Mouse (Mus musculus) urinary bladder, adult 18-20 months (tissue): ENCODE data around the gene Pdzd2.

Experiments
- DNase-seq, 2 experiments: peaks; one replicate each; pipeline ENCODE4 v3.0.0; 2022; ENCODE audit warnings: low spot score in 2 of 2, mixed read lengths in 2 of 2

Gene Pdzd2

DNA sequence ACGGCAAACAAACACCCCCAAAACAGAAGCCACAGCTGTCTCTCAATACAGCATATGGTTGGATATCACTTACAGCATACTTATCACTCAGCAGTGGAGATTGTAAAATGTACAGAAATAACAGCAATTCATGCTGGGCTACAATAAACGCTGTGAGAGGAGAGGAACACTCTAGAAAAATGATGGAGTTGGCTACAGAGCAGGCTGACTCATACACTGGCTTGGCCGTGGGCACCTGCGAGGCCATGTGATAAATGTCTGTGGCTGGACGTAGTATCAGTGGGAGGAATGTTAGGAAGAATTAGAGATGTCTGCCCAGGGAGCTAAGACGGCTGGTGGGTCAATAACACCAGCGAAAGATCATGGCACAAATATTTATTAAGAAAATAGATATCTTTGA is 308.0 kb downstream of the Pdzd2 start:
- DNase-seq, result peak in 1 of 2 experiments; percentile 46

DNA sequence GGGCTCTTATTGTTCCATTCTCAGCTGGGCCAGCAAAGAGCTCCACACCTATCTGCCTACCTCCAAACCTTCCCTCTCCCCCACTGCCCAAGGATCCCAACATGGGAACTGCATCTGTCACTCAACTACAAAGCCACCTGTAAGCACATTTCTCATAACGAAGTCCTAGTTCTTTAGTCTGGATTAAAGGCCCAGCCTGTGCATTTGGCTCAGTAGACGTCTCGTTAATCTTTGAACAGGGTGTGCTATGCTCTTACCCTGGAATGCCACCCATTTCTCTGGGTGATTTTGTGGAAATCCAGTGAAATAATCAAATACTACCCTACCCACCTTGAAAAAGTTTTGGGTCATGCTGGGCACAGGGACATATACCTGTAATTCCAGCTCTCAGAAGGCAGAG is 308.5 kb downstream of the Pdzd2 start:
- no peak for DNase-seq

DNA sequence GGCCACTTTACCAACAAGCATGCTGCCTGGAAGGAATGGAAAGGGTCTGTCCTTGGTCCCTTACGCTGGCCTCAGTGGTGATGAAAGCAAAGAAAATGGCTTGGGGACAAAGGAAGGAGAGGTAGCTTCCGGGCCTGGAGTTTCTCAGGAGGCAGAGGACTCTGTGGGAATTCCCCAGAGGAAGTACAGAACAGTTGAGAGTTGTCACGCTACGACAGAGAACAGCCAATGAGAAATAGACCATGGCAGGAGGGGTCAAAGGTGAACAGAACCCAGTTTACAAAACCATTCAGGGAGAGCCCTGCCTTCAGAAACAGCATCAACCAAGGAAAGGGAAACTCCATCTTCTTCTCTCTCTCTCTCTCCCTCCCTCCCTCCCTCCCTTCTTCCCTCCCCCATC is 309.1 kb downstream of the Pdzd2 start:
- DNase-seq, result no peak

DNA sequence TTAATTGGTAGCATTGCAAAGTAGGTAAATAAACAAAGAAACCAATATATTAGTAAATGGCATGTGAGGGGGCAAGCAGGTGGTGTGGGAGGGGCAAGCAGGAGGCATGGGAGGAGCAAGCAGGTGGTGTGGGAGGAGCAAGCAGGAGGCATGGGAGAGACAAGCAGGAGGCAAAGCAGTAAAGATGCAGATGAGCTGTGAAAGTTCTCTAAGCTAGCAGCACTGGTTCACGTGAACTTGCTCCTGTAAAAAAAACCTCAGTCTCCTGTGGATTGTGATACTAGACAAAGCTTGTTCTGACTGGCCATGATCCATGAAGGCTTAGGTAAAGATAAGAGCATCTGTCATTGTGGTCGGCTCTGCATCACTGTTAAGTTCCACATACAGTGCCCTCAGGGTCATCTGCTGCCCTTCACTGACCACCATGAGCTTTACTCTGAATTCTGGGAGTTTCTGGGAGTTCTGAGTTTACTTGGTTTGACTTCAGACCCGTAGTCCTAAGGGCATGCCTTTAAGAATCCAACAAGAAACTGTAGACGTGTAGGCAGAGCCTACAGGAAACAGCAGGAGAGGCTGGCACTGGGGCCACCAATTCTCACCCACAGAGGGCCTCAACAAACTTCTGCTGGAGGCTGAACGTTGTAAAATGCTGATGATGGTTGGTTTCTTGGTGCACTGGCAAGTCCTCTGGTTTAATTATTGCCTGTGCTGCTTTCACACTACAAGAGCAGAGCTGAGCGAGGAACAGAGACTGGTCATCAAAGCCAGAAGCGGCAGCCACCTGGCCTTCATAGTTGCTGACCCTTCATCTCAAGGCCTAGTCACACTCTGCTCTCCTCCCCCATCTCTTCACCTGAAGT is 309.9 kb downstream of the Pdzd2 start:
- no peak for DNase-seq

DNA sequence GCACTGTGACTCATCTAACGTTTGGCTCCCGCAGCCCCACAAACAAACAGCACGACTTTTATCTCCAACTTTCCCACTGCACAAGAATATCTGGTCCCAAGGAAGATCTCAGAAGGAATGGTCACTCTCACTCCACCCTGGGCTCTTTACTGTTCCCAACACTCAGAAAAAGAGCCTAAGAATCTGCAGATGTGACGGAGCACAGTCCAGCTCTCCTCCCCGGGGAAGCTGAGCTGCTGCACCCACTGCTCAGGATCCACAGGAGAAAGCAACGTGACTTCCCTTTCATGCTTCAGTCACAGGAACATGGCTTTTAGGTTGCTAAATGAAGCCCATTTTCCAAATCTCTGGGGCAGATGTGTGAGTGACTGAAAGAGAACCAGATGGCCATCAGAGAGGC is 311.9 kb downstream of the Pdzd2 start:
- DNase-seq, result no peak

DNA sequence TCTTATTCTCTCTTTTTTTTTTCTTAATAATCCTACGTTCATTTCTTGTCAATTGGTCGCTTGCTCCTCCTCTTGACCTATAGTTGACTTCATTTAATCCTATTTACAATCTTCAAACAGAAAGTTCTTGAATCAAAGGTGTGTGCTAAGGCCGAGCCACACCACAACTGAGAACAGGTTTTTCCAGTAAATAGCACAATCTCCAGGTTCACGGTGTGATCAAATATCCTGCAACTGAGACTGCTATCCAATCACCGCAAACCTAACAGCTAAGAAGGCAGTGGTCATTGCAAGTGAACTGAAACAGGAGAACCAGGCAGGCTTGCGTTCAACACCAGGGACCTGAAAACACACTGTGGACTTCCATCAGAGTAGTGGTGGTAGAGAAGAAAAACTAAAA is 313.4 kb downstream of the Pdzd2 start:
- peak in 1 of 2 experiments; percentile 33 for DNase-seq

DNA sequence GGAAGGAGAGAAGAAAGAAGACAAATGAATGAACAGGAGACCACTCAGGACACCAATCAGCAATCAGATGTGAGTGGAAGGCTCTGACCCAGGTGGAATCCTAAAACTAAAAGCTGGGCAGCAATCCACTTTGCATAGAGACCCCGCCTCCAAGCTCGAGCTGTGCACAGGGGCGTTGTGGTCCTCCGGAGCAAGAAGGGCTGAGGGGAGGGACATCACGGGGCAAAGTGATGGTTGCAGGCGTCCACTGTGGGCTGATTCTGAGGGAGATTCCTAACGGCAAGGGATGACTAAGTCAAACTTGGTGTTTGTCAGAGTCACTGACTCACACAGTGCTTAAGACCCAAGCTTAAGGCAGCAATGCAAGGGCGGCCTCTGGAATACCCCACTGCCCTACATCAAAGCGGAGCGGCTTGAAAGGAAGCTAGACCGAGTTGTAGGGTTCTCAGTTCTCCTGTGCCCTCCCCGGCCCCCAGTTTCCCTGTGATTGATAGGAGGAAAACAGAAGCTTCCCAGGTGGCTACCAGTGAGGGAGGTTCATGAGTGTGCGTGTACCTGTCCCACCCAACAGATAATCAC is 314.6 kb downstream of the Pdzd2 start:
- no peak for DNase-seq

DNA sequence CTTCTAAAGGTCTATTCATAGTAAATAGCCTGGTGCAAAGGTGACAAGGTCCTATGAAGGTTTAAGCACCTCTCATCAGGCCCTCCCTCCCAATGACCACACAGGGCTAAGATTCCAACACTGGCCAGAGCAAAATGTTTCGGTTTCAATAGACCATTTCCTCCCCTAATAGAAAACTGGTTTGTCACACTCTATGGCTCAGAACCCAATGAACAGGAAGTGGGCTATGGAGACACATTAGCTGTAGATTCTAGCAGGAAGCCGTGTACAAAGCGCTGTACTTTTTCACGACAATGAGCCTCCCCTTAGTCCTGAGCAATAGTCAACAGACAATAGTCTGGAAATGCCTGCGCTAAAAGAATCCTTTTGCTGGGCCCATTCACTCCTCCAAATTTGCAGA is 315.5 kb downstream of the Pdzd2 start:
- DNase-seq, result no peak

DNA sequence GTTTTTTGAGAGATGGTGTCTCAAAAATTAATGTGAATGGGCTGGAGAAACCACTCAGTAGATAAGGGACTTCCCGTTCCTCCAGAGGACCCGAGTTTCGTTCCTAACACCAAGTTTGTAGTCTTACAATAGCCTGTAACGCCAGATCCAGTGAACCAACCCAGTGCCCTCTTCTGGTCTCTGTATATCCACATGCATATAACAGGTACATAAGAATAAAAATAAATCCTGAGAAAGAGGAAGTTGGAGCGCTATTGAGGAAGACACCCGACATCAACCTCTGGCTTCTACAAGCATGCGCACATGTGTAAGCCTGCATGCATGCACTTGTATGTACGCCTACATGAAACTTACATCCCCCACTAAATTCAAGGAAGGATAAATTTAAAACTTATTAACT is 318.8 kb downstream of the Pdzd2 start:
- DNase-seq, result no peak

DNA sequence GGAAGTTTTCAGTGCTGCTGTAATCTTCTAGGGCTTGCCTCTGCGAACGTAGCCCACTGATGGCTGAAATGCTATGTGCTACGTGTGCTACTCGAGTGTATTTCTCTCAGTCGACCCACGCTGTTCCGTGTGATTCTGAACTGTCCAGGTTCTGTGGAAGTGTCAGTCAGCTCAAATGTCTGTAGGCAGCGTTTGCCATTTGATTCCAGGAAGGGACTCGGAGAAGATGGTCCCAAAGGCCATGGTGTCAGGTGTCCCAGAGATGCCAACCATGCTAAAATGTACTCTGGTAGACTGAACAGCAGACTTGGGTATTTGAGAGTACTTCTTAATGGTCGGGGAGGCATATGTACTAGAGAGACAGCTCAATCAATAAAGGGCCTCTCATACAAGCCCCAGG is 319.3 kb downstream of the Pdzd2 start:
- no peak for DNase-seq

DNA sequence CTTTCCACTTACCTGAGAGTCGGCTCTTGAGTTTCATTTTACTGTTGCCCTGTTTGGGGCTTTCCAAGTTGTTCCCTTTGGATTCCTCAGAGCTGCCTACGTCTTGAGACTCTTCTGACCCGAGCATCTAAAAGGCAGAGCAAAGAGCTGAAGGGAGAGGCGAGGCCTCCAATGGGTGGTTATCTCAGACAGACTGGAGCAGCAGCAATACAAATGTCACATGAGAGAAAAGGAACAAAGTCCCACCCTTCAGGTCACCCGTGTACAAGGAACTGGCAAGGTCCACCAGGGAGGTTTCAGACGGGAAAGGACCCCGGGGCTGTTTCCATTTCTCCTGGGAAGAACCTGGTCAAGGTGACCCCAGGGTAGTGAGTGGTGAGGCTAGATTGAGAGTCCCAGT is 320.3 kb downstream of the Pdzd2 start:
- no peak for DNase-seq

DNA sequence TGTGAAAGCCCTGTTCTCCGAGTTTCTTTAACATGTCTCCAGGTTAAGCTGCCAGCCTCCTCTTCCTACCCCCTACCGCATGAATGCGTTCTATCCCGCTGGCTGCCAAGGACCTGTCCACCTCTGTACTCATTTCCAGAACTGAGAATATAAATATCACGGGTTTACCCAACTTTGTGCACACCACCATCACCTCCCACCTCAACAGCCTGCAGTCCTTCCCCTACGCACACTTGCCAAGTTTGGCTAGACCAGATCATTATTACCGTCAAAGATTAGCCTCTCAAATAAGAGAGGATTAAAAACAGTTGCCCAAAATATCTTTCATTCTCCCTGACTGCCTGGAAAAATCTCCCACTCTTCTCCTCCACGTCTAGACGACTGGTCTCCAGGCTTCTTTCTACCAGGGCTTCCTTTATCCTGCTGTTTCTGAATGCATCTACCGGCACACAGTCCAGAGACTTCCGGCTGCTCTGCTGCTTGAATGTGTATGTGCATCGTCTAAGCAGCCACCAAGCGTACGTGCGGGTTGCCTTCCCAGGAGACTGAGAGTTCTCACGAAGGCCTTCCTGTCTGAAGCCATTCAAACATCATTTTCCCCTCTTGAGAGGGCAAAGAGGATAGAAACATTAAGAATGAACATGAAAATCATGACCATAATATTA is 324.1 kb downstream of the Pdzd2 start:
- no peak for DNase-seq

DNA sequence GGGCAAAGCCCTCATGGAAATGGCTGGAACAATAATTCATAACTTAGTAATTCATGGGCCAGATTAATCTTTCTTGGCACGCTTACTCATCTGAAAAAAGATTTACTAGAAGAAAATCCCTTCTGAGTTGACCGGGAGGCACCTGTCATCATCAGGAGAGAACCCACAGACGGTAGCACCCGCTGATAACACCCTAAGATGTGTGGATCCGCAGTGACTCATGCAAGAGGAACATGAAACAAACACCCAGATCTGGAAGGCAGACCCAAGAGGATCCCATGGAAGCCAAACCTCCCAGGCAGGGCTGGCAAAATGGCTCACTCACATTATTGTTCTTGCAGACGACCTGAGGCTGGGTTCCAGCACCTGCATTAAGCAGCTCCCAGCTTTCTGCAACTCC is 325.0 kb downstream of the Pdzd2 start:
- peak in 1 of 2 experiments; percentile 52 for DNase-seq

DNA sequence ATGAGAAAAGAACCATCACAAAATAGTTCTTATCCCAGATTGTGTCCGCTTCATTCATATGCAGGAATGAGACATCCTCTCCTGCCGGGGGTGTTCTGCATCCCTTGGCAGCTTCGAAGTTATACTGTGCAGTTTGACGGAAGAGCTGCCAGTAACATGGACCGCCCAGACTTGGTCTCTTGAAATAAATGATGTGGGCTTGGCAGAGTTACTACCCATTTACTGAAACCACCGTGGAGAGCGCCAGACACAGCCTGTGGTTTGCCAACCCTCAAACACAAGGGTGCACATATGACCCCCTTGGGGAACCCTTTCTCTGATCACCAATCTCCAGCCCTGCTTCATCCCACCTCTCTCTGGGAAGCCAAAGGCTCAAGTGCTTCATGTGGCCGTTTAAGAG is 331.5 kb downstream of the Pdzd2 start:
- DNase-seq, result no peak

DNA sequence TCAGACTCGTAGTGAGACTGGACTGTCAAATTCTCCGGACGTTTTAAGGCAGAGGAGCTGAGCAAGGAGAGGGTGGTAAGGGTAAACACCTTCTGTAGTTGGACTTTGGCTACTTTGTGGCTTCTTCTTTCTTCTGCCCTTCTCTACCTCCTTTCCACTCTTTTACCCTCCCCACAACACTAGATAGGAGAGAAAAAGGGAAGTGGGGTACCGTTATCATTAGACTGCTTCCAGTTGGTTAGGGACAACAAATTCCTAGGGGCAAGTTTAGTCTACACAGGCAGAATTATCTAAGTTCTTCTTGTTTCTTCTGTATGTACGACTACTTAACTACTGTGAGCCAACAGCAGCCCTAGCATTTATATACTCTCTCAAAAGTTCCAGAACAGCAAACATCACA is 334.1 kb downstream of the Pdzd2 start:
- no peak for DNase-seq

DNA sequence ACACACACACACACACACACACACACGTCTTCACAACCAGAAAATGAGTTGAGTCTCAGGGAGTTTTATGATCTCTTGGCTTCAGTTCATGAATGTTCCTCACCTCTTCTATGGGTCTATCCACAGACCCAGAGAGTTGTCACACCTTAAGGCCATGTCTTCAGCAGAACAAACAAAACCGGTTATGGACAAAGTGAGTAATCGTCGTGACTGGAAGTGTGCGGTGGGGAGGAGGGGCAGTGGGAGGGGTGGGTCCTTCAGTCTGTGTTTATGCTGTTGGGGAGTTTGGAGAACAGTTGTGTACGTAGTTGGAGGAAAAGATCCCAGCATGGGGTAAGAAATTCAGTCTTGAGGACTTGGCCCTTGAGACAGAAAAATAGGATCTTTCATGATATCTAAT is 342.7 kb downstream of the Pdzd2 start:
- DNase-seq, result peak in 1 of 2 experiments; percentile 35

DNA sequence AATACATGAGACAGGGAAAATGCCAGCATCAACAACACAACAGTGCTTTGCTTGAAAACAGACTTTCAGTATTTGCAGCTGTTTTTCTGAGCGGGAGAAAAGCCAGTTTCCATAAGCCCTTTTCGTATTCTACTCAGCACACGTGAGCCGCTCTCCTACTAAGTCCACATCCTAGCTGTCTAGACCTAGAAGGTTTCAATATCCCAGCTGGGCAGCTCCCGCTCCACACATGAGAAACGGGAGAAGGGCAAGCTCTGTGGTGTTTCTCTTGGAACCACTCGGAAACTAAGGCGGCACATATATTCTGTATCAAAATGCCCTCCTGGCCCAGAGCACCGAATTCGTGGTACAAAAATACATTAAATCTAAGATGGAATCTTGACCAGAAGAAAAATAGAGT is 345.0 kb downstream of the Pdzd2 start:
- no peak for DNase-seq

DNA sequence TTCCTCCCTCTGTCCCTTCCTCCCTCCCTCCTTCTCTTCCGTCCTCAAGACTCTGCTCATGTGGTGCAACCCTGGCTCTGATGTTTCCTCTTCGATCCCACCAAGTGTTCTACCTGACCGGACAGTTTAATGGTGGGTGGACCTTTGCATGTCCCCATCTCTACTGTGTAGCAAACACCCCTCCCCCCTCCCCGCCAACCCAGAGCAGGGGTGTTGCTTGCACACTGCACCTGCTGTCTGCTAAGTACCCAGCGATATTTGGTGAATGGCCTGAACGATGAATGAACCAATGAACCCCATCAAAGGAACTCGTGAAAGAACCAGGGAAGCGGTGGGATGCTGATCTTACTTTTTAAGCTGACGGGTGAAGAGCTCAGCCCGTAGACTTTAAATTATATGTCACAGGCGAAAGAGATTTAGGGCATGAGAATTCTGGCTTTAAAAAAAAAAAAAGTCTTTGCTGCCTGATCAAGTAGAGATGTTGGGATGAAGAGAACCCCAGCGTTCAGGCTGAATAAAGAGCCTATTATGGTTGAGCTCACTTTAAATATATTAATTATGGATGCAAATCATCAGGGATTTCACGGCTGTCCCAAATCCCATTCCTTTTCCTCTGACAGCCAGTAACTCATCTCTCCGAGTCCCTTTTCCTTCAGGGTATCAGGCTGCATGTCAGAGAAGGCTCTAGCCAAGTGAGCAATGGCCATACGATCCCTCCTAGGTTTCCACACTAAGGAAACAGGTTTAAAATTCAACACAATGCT is 350.8 kb downstream of the Pdzd2 start:
- DNase-seq, result no peak

DNA sequence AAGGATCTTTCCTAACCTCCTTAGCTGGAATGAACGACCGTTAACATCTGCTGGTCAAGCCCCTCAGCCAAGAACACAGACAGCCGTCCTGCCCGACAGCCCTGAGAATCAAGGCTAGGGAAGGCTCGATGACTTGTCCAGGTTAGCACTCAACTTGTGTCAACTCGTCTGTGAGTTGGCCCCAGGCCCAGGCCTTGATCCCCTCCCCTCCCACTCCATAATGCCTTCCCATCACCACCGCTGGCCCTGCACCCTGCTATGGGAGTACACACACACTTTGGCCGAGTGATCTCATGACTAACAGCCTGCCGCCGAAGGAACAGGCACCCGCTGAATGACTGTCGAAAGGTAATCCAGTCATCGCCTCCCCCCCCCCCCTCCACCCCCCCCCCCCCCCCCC is 355.0 kb downstream of the Pdzd2 start:
- peak in 1 of 2 experiments; percentile 44 for DNase-seq

DNA sequence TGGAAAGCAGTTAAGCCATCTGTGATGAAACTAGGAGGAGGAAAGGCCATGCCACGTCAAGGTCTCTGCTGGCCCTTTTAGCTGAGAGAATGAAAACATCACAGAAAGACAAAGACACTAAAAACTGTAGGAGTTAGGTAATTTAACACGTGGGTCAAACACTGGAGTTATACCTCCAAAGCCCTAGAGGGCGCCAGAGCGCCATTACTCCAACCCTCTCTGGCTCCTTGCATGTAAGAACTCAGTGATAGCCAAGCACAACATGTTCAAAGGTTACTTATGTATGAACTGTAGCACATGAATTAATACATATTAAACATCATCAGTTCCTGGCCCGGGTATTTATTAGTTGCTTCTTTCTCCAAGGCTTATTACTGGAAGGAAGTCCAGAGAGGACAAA is 359.2 kb downstream of the Pdzd2 start:
- no peak for DNase-seq

DNA sequence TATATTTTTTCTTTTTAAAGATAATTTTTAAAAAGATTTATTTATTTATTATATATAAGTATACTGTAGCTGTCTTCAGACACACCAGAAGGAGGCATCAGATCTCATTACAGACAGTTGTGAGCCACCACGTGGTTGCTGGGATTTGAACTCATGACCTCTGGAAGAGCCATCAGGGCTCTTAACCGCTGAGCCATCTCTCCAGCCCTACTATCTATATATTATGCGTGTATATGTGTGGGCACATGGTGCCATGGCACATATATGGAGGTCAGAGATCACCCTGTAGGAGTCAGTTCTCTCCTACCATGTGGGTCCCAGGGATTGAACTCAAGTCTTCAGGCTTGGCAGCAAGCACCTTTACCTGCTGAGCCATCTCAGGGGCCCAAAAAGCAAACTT is 359.7 kb downstream of the Pdzd2 start:
- no peak for DNase-seq

DNA sequence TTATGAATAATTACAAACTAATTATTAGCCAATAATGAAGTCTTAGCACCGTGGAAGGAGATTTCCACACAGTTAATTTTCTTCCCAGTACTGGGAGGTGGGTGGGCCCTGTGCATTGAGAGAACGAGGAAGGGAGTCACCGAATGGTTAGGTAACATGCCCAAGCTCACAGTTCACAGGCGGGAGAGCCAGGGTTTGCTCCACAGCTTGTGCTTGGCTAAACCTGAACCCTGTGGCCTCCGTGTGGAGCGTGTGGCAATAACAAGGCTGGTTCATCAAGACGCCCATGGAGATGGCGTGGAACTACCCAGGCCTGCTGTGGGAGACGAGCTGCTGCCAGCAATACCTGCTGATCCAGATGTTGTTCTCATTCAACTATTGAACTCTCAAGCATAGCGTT is 361.9 kb downstream of the Pdzd2 start:
- DNase-seq, result no peak
